Mouse (Mus musculus) small intestine, adult 10 weeks (tissue): ENCODE measurements around the gene Hspb8. TPM values are rescaled to one million over a fixed set of nuclear protein-coding genes. Genes with fewer than 3 reads are reported as not detected.

Experiments used
- polyA plus RNA-seq: library from polyadenylated mRNA; stranded (reverse); fragments of 350-450 nt; fragmentation: Illumina TruSeq; extraction: RNeasy Lipid Tissue Mini Kit (QIAGEN cat#74804); gene quantifications from one replicate; pipeline ENCODE4 v1.2.3, GENCODE M21; 2014; ENCODE audit warnings: low replicate concordance

The Hspb8 gene
- polyA plus RNA-seq, result 3.3 TPM

GRCm38 (mm10) chr5:116422699-116423201 lies at the start of gene Hspb8:
Gene Hspb8, minus strand, starts transcription at chr5:116422864.

Other genes starting within 250 kb of the Hspb8 start
- 0.19 TPM for gene Ccdc60, start 133.9 kb downstream of the Hspb8 start, polyA plus RNA-seq
- gene Srrm4, start 169.0 kb upstream of the Hspb8 start, polyA plus RNA-seq, result 0.19 TPM